Mouse (Mus musculus): ENCODE data around the gene Nt5c3. TPM values are rescaled to one million over a fixed set of nuclear protein-coding genes. Genes with fewer than 3 reads are reported as not detected.
"Not testable (repeated sequence)": the region's sequence is repeated elsewhere in the genome, so short reads cannot be mapped to it uniquely, and the experiment has no call there.

Gene Nt5c3
- polyA plus RNA-seq, 1 experiment from 2014 or later: 55.6 TPM

GRCm38 (mm10) chr6:56901824-56902386, 21.8 kb downstream of the Nt5c3 start:
- Histone ChIP-seq H3K4me1 (peaks cover 16% of the 10 kb centered on the region), H3K4me3 (no peak overlapping the region), H3K36me3 (no peaks in the 10 kb centered on the region), H3K4me2 (peak overlapping the region; percentile 17; the same call in 1 of the 2 replicates), H3K9me3 (no peaks in the 10 kb centered on the region), H3K27ac (0 out of 2 replicates have a peak overlapping the region, but pooled peaks have one; percentile 8), H3K9ac (no peak overlapping the region), H3K27me3 (no peaks in the 10 kb centered on the region)
- WGBS: 43% methylated on average over 12 of the region's 12 CpGs
- peak; percentile 44; the same call in 1 of the 2 replicates for ATAC-seq (ENCODE audit: insufficient number of reproducible peaks, low FRiP score, low TSS enrichment, low read depth)

GRCm38 (mm10) chr6:56901336-56901735, 22.4 kb downstream of the Nt5c3 start:
- Histone ChIP-seq H3K36me3 (no peaks in the 10 kb centered on the region), H3K9me3 (no peaks in the 10 kb centered on the region), H3K27me3 (no peaks in the 10 kb centered on the region), H3K27ac (no peak overlapping the region), H3K4me3 (no peak overlapping the region), H3K4me2 (no peak overlapping the region), H3K4me1 (peaks cover 16% of the 10 kb centered on the region), H3K9ac (no peak overlapping the region)
- 61% methylated on average over 3 of the region's 3 CpGs for WGBS
- no peak for ATAC-seq (ENCODE audit: insufficient number of reproducible peaks, low FRiP score, low TSS enrichment, low read depth)

GRCm38 (mm10) chr6:56899601-56900000, 24.1 kb downstream of the Nt5c3 start:
- Histone ChIP-seq H3K9me3 (no peaks in the 10 kb centered on the region), H3K4me1 (peaks cover 14% of the 10 kb centered on the region), H3K36me3 (no peaks in the 10 kb centered on the region), H3K9ac (no peak overlapping the region), H3K27ac (no peak overlapping the region), H3K27me3 (no peaks in the 10 kb centered on the region), H3K4me3 (no peak overlapping the region), H3K4me2 (no peak overlapping the region)
- 86% methylated on average over 3 of the region's 3 CpGs for WGBS
- ATAC-seq (ENCODE audit: insufficient number of reproducible peaks, low FRiP score, low TSS enrichment, low read depth): no peak

- H3K4me3 ChIP-seq: no peak overlapping the region
- no peak overlapping the region for H3K4me2 ChIP-seq
- no peak overlapping the region for H3K27ac ChIP-seq
- no peaks in the 10 kb centered on the region for H3K27me3 ChIP-seq
- no peaks in the 10 kb centered on the region for H3K4me1 ChIP-seq
- H3K9ac ChIP-seq: no peak overlapping the region
- H3K36me3 ChIP-seq: peaks cover 29% of the 10 kb centered on the region
- no peaks in the 10 kb centered on the region for H3K9me3 ChIP-seq
- 79% methylated on average over 2 of the region's 2 CpGs for WGBS
- no peak for ATAC-seq (ENCODE audit: insufficient number of reproducible peaks, low FRiP score, low TSS enrichment, low read depth)
Observed at GRCm38 (mm10) chr6:56890762-56891161, 33.0 kb downstream of the Nt5c3 start.

GRCm38 (mm10) chr6:56888561-56888960, 35.2 kb downstream of the Nt5c3 start:
- no peak for ATAC-seq (ENCODE audit: insufficient number of reproducible peaks, low FRiP score, low TSS enrichment, low read depth)
- H3K4me3 ChIP-seq: no peak overlapping the region
- H3K36me3 ChIP-seq: peaks cover 35% of the 10 kb centered on the region
- 82% methylated on average over 6 of the region's 6 CpGs for WGBS
- no peak overlapping the region for H3K27ac ChIP-seq
- no peak overlapping the region for H3K4me2 ChIP-seq
- no peaks in the 10 kb centered on the region for H3K9me3 ChIP-seq
- no peak overlapping the region for H3K9ac ChIP-seq
- no peaks in the 10 kb centered on the region for H3K27me3 ChIP-seq
- H3K4me1 ChIP-seq: no peaks in the 10 kb centered on the region

- no peak overlapping the region for H3K4me2 ChIP-seq
- H3K9ac ChIP-seq: no peak overlapping the region
- no peak for ATAC-seq (ENCODE audit: insufficient number of reproducible peaks, low FRiP score, low TSS enrichment, low read depth)
- H3K36me3 ChIP-seq: peaks cover 77% of the 10 kb centered on the region
- no peak overlapping the region for H3K27ac ChIP-seq
- 58% methylated on average over 1 of the region's 1 CpGs for WGBS
- H3K4me1 ChIP-seq: no peaks in the 10 kb centered on the region
- H3K9me3 ChIP-seq: no peaks in the 10 kb centered on the region
- no peak overlapping the region for H3K4me3 ChIP-seq
- H3K27me3 ChIP-seq: no peaks in the 10 kb centered on the region
Observed at GRCm38 (mm10) chr6:56879352-56879955, 44.3 kb downstream of the Nt5c3 start.

- 92% methylated on average over 8 of the region's 8 CpGs for WGBS
- peaks cover 77% of the 10 kb centered on the region for H3K36me3 ChIP-seq
Observed at GRCm38 (mm10) chr6:56877985-56878384, 45.7 kb downstream of the Nt5c3 start.

GRCm38 (mm10) chr6:56876870-56877269, 46.9 kb downstream of the Nt5c3 start:
- no peak for ATAC-seq (ENCODE audit: insufficient number of reproducible peaks, low FRiP score, low TSS enrichment, low read depth)
- Histone ChIP-seq H3K27me3 (no peaks in the 10 kb centered on the region), H3K4me3 (no peak overlapping the region), H3K9me3 (no peaks in the 10 kb centered on the region), H3K4me2 (no peak overlapping the region), H3K9ac (no peak overlapping the region), H3K4me1 (no peaks in the 10 kb centered on the region), H3K36me3 (peaks cover 67% of the 10 kb centered on the region), H3K27ac (no peak overlapping the region)
- WGBS: 81% methylated on average over 4 of the region's 4 CpGs

More at GRCm38 (mm10) chr6:56877985-56878384, 45.7 kb downstream of the Nt5c3 start:
- H3K27ac ChIP-seq: no peak overlapping the region
- H3K4me1 ChIP-seq: no peaks in the 10 kb centered on the region
- no peak overlapping the region for H3K4me3 ChIP-seq
- H3K9ac ChIP-seq: no peak overlapping the region
- H3K4me2 ChIP-seq: no peak overlapping the region
- ATAC-seq (ENCODE audit: insufficient number of reproducible peaks, low FRiP score, low TSS enrichment, low read depth): no peak
- H3K27me3 ChIP-seq: no peaks in the 10 kb centered on the region
- H3K9me3 ChIP-seq: no peaks in the 10 kb centered on the region

- no peak overlapping the region for H3K27ac ChIP-seq
- ATAC-seq (ENCODE audit: insufficient number of reproducible peaks, low FRiP score, low TSS enrichment, low read depth): no peak
- H3K27me3 ChIP-seq: no peaks in the 10 kb centered on the region
- H3K36me3 ChIP-seq: peaks cover 47% of the 10 kb centered on the region
- H3K4me3 ChIP-seq: no peak overlapping the region
- H3K4me1 ChIP-seq: no peaks in the 10 kb centered on the region
- H3K4me2 ChIP-seq: no peak overlapping the region
- no peak overlapping the region for H3K9ac ChIP-seq
- H3K9me3 ChIP-seq: no peaks in the 10 kb centered on the region
- WGBS: 83% methylated on average over 2 of the region's 2 CpGs
Observed at GRCm38 (mm10) chr6:56870027-56870426, 53.7 kb downstream of the Nt5c3 start.

- no peak overlapping the region for H3K4me3 ChIP-seq
- H3K36me3 ChIP-seq: peaks cover 42% of the 10 kb centered on the region
- H3K4me2 ChIP-seq: no peak overlapping the region
- H3K4me1 ChIP-seq: no peaks in the 10 kb centered on the region
- no peak overlapping the region for H3K9ac ChIP-seq
- H3K9me3 ChIP-seq: no peaks in the 10 kb centered on the region
- WGBS: 54% methylated on average over 8 of the region's 8 CpGs
- ATAC-seq (ENCODE audit: insufficient number of reproducible peaks, low FRiP score, low TSS enrichment, low read depth): no peak
- no peak overlapping the region for H3K27ac ChIP-seq
- H3K27me3 ChIP-seq: no peaks in the 10 kb centered on the region
Observed at GRCm38 (mm10) chr6:56868565-56868964, 55.2 kb downstream of the Nt5c3 start.

- peaks cover 51% of the 10 kb centered on the region for H3K36me3 ChIP-seq
Observed at GRCm38 (mm10) chr6:56866899-56867298, 56.8 kb downstream of the Nt5c3 start.

GRCm38 (mm10) chr6:56860205-56860848, 63.4 kb downstream of the Nt5c3 start:
- Histone ChIP-seq H3K4me1 (no peaks in the 10 kb centered on the region), H3K9ac (no peak overlapping the region), H3K4me2 (no peak overlapping the region), H3K36me3 (peaks cover 44% of the 10 kb centered on the region), H3K9me3 (no peaks in the 10 kb centered on the region), H3K27me3 (no peaks in the 10 kb centered on the region), H3K4me3 (no peak overlapping the region), H3K27ac (no peak overlapping the region)
- 89% methylated on average over 8 of the region's 8 CpGs for WGBS
- no peak for ATAC-seq (ENCODE audit: insufficient number of reproducible peaks, low FRiP score, low TSS enrichment, low read depth)

More at GRCm38 (mm10) chr6:56866899-56867298, 56.8 kb downstream of the Nt5c3 start:
- not testable (repeated sequence) for ATAC-seq (ENCODE audit: insufficient number of reproducible peaks, low FRiP score, low TSS enrichment, low read depth); H3K4me1 ChIP-seq; H3K27ac ChIP-seq; H3K9ac ChIP-seq; H3K4me2 ChIP-seq; H3K27me3 ChIP-seq; H3K4me3 ChIP-seq; H3K9me3 ChIP-seq
- 100% methylated on average over 1 of the region's 1 CpGs for WGBS
